Mouse (Mus musculus) midbrain, embryonic 14.5 days (tissue): ENCODE data around the gene 2410137M14Rik. TPM values are rescaled to one million over a fixed set of nuclear protein-coding genes. Genes with fewer than 3 reads are reported as not detected.

Experiments used
- ATAC-seq: fragments of 200-750 bp; cut with Nextera tagmentation; 2 replicates; pipeline ENCODE4 v1.8.0; 2017; ENCODE audit warnings: moderate number of reproducible peaks, moderate library complexity; ENCODE audit not compliant: low FRiP score, low TSS enrichment
- DNase-seq: peaks from one replicate; pipeline ENCODE4 v3.0.0-alpha.2; 2015
- H3K27ac ChIP-seq: fragments of 300-500 bp; sonication (generic); replicated peaks from 2 replicates; pipeline ENCODE4 v1.5.1; 2014; ENCODE audit warnings: mild to moderate bottlenecking, low read depth, low read length, moderate library complexity
- H3K27me3 ChIP-seq: fragments of 300-500 bp; sonication (generic); 2 replicates; pipeline ENCODE4 v1.6.1; 2014; ENCODE audit warnings: low read length, control low read depth, mixed read lengths; ENCODE audit not compliant: control insufficient read depth, insufficient read depth
- H3K36me3 ChIP-seq: fragments of 300-500 bp; sonication (generic); 2 replicates; pipeline ENCODE4 v1.6.1; 2014; ENCODE audit warnings: low read length, control low read depth; ENCODE audit not compliant: control insufficient read depth, insufficient read depth
- H3K4me1 ChIP-seq: fragments of 300-500 bp; sonication (generic); 2 replicates; pipeline ENCODE4 v1.6.1; 2014; ENCODE audit warnings: mild to moderate bottlenecking, antibody characterized with exemption, low read length, control low read depth; ENCODE audit not compliant: control insufficient read depth, insufficient read depth
- H3K4me2 ChIP-seq: fragments of 300-500 bp; sonication (generic); 2 replicates; pipeline ENCODE4 v1.6.1; 2014; ENCODE audit warnings: mild to moderate bottlenecking, low read length, moderate library complexity
- H3K4me3 ChIP-seq: fragments of 300-500 bp; sonication (generic); replicated peaks from 2 replicates; pipeline ENCODE4 v1.5.1; 2014; ENCODE audit warnings: low read depth, low read length
- H3K9ac ChIP-seq: fragments of 300-500 bp; sonication (generic); replicated peaks from 2 replicates; pipeline ENCODE4 v1.6.1; 2014; ENCODE audit warnings: mild to moderate bottlenecking, low read length, moderate library complexity
- H3K9me3 ChIP-seq: fragments of 300-500 bp; sonication (generic); 2 replicates; pipeline ENCODE4 v1.6.1; 2016; ENCODE audit warnings: low read length, control low read depth, mixed read lengths; ENCODE audit not compliant: control insufficient read depth
- WGBS: fragments of 180-500 bp; shearing (Covaris S2); extraction: QIAGEN DNeasy Blood & Tissue Kit; methylation state at CpG from one replicate; pipeline ENCODE4 v1.1.7; 2014; 5-methylcytosine and 5-hydroxymethylcytosine counted together
- polyA plus RNA-seq: library from polyadenylated mRNA; unstranded; fragments of >200 nt; fragmentation: Nextera tagmentation; extraction: Ambion mirVana; gene quantifications from 2 replicates; pipeline ENCODE4 v1.2.1, GENCODE M21; 2014

2410137M14Rik gene
- polyA plus RNA-seq, 1 experiment from 2014 or later, result 0.32 TPM

DNA sequence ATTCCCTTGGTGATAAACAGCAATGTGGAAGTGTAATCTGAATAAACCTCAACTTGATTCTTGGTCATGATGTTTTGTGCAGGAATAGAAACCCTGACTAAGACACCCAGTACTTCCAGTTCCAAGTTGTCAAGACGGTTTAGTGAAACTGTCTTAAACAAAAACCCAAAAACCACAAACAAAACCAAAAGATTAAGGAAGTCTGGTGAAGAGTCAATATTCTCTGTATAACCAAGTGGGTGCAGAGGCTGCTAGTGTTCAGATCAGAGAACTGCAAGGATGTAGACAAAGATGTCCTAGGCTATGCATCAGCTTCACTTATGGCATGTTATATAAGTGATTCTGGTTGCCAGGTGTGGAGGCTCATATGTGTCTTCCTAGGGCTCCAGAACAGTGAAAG lies 14.2 kb downstream of the 2410137M14Rik start:
- WGBS, result 88% methylated on average over 1 of the region's 1 CpGs
- no peak for ATAC-seq
- DNase-seq, result no peak
- Histone ChIP-seq H3K9me3 (no peaks in the 10 kb centered on the region), H3K36me3 (no peaks in the 10 kb centered on the region), H3K4me1 (no peaks in the 10 kb centered on the region), H3K4me3 (no peak overlapping the region), H3K9ac (no peak overlapping the region), H3K4me2 (no peak overlapping the region), H3K27ac (no peak overlapping the region), H3K27me3 (no peaks in the 10 kb centered on the region)

DNA sequence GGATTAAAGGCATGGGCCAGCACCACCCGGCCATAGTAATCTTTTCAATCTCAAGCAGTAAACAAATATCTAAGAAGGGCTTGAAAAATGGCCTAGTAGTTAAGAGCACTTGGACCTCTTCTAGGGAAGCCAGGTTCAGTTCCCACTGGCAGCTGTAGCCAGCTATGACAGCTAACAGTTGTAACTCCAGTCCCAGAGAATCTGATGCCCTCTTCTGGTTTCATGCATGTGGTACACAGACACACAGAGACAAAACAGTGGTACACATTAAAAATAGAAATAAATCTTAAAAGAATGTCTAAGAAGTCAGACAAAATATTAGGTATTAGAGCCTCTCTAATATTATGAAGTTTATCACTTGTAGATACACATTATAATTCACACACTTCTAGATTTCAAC lies 19.9 kb downstream of the 2410137M14Rik start:
- H3K9me3 ChIP-seq, result no peaks in the 10 kb centered on the region
- H3K36me3 ChIP-seq, result peaks cover 6% of the 10 kb centered on the region; the same call in 1 of the 2 replicates
- no peak overlapping the region for H3K27ac ChIP-seq
- DNase-seq, result no peak
- no peak overlapping the region for H3K4me3 ChIP-seq
- H3K27me3 ChIP-seq, result no peaks in the 10 kb centered on the region
- ATAC-seq, result no peak
- 81% methylated on average over 1 of the region's 1 CpGs for WGBS
- no peak overlapping the region for H3K9ac ChIP-seq
- H3K4me1 ChIP-seq, result peaks cover 16% of the 10 kb centered on the region
- H3K4me2 ChIP-seq, result no peak overlapping the region

DNA sequence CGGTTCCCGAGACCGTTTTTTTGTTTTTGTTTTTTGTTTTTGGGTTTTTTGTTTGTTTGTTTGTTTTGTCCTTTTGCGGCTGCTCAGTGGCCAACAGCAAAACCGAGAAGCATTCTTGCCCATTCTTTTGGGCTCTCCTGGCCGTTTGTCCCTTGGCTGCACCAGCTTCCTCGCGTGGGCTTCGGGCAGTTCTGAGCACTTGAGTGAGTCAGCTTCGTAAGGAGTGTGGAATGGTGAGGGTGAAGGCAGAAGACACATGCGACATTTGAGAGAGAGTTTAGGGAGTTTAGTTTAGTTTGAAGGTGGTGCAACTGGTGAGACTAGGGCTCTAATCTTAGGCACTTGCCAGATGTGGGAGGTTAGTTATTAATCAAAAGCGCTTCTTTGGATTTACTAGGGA lies 22.2 kb downstream of the 2410137M14Rik start:
- 11% methylated on average over 12 of the region's 12 CpGs for WGBS
- peak overlapping the region; percentile 70 for H3K27ac ChIP-seq
- peak; percentile 25; the same call in 1 of the 2 replicates for ATAC-seq

DNA sequence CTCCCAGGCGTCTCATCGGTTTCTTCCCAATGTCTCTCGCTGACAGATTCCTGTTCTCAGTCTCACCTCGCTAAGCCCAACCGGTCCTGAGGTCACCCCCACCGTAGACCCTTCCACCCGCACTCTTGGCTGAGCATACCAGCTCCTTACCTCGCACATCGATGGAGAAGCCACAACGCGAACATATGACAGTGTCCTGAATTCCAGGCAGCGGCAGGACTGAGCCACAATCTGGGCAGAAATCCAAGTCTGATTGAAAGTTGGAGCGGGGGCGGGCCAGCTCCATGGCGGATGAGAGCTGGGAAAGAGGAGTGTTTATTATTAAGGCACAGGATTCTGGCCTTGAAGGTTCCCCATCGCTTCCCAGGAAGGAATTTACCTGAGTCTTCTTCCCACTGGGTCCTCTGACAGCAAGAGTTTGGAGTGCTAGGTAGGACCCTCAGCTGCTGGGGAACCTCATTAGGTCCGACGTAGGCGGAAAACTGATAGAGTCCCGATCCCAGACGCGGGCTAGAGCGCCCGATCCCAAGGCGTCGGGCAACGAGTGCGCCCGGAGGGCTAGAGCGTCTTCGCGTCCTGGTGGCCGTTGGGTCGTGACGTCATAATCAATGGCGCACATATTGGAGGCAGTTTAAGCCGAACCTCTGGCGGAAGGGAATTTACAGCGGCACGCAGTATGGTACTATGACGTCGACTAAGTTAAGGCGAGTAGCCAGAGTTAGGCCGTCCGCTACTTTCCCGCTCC lies 22.9 kb downstream of the 2410137M14Rik start, which contains the start of the genes Znrd1 and Znrd1as:
Gene Znrd1, minus strand, starts transcription at position 561 of the 745 bp plus-strand sequence.
Gene Znrd1as, plus strand, starts transcription at position 594 of the 745 bp plus-strand sequence.
- under 1% methylated on average over 46 of the region's 46 CpGs for WGBS
- peak within 1 kb of the TSS; percentile 70 for H3K27ac ChIP-seq
- peak within 1 kb of the TSS; percentile 80 for H3K4me2 ChIP-seq

More for the DNA sequence above, 22.2 kb downstream of the 2410137M14Rik start:
- H3K4me1 ChIP-seq, result peaks cover 16% of the 10 kb centered on the region
- peak overlapping the region; percentile 74 for H3K9ac ChIP-seq
- H3K27me3 ChIP-seq, result no peaks in the 10 kb centered on the region
- H3K4me3 ChIP-seq, result peak overlapping the region; percentile 67
- DNase-seq, result no peak
- peak overlapping the region; percentile 80 for H3K4me2 ChIP-seq
- H3K9me3 ChIP-seq, result no peaks in the 10 kb centered on the region
- peaks cover 8% of the 10 kb centered on the region for H3K36me3 ChIP-seq

DNA sequence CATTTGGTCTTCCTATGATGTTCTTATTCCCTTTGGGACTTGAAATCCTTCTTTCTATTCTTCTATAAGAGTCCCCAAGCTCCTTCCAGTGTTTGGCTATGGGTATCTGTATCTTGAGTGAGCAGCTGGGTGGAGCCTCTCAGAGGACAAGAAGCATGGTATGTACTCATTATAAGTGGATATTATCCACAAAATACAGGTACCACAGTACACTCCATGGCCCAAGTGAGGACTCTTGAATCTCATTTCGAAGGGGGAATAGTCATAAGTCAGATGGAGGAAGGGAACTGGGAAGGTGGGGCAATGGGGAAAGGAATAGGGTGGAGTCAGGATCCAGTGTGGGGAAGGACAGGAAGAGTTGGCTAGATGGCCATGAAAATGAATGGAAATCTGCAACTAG lies 28.0 kb downstream of the 2410137M14Rik start:
- Histone ChIP-seq H3K4me3 (no peak overlapping the region), H3K36me3 (peaks cover 25% of the 10 kb centered on the region), H3K27me3 (no peaks in the 10 kb centered on the region), H3K4me1 (peaks cover 12% of the 10 kb centered on the region), H3K9me3 (no peaks in the 10 kb centered on the region), H3K9ac (no peak overlapping the region), H3K27ac (no peak overlapping the region), H3K4me2 (no peak overlapping the region)
- WGBS, result 97% methylated on average over 1 of the region's 1 CpGs
- ATAC-seq, result no peak
- DNase-seq, result no peak

More for the DNA sequence above, 22.9 kb downstream of the 2410137M14Rik start, which contains the start of the genes Znrd1 and Znrd1as:
- H3K9ac ChIP-seq, result peak within 1 kb of the TSS; percentile 74
- DNase-seq, result peak; percentile 100
- peak; percentile 97 for ATAC-seq
- peak within 1 kb of the TSS; percentile 67 for H3K4me3 ChIP-seq
- H3K27me3 ChIP-seq, result no peaks in the 10 kb centered on the region
- H3K9me3 ChIP-seq, result no peaks in the 10 kb centered on the region
- peaks cover 8% of the 10 kb centered on the region for H3K36me3 ChIP-seq
- H3K4me1 ChIP-seq, result peaks cover 16% of the 10 kb centered on the region

DNA sequence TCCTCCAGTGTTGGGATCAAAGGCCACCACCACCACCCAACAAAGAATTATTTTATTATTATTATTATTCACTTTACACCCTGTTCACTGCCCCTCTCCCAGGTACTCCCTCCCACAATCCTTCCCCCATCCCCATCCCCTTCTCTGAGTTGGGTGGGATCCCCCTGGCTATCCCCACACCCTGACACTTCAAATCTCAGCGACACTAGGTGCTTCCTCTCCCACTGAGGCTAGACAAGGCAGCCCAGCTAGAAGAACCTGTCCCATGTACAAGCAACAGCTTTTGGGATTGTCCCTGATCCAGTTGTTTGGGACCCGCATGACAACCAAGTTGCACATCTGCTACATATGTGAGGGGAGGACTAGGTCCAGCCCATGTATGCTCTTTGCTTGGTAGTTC lies 28.4 kb downstream of the 2410137M14Rik start:
- ATAC-seq (no peak), DNase-seq (no peak)
- Histone ChIP-seq H3K4me1 (peaks cover 10% of the 10 kb centered on the region), H3K27ac (no peak overlapping the region), H3K4me2 (no peak overlapping the region), H3K4me3 (no peak overlapping the region), H3K27me3 (no peaks in the 10 kb centered on the region), H3K9ac (no peak overlapping the region), H3K9me3 (no peaks in the 10 kb centered on the region), H3K36me3 (peaks cover 25% of the 10 kb centered on the region)
- WGBS, result 90% methylated on average over 2 of the region's 2 CpGs

DNA sequence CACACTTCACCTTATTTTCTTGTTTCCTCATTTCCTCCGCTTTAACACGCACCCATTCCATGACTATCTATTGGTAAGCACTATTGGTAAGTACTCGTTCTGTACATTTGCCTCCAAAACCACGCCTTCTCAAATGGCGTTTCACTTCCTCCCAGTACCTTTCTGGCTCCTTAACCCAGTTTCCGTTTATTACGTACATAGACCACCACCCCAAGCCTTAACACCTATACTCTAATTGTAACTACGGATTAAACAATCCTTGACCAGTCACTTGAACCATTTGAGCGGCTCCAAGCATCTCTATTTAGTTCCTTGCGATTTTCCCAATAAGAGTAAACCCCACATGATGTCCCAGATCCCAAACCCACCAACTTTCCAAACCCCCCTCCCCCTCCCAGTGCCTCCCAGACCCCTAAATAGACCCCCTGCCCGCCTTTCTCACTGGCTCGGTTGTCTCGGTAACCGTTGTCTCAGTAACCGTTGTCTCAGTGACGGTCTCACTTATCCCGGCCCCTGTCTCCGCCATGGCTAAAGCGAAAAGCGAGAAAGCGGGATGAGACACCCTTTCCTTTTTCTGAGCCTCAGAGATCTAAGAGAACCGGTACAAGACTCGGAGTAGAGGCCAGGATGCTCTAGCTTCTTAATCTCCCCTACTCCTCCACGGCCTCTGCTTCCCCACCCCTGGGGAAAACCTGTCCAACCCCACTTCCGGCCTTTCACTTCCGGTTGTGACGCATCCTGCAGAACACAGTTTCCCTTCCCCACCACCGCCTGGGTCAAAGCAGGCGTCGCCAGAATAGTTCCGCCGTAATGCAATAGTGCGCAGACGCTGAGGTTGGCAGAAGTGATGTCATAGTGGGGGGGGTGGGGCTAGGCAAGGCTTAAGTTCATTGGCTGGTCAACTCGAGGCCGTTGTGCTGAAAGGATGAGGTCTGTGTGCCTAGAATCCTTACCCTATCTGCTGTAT lies 29.8 kb downstream of the 2410137M14Rik start, which contains the start of gene Ppp1r11:
Gene Ppp1r11, minus strand, starts transcription at position 761 of the 967 bp plus-strand sequence.
- Histone ChIP-seq H3K9ac (peak within 1 kb of the TSS; percentile 58), H3K27ac (peak within 1 kb of the TSS; percentile 85), H3K27me3 (no peaks in the 10 kb centered on the region), H3K4me2 (peak within 1 kb of the TSS; percentile 74), H3K36me3 (peaks cover 20% of the 10 kb centered on the region), H3K9me3 (no peaks in the 10 kb centered on the region), H3K4me1 (peaks cover 14% of the 10 kb centered on the region), H3K4me3 (peak within 1 kb of the TSS; percentile 59)
- DNase-seq, result peak; percentile 99
- 2% methylated on average over 36 of the region's 36 CpGs for WGBS
- ATAC-seq, result peak; percentile 96

DNA sequence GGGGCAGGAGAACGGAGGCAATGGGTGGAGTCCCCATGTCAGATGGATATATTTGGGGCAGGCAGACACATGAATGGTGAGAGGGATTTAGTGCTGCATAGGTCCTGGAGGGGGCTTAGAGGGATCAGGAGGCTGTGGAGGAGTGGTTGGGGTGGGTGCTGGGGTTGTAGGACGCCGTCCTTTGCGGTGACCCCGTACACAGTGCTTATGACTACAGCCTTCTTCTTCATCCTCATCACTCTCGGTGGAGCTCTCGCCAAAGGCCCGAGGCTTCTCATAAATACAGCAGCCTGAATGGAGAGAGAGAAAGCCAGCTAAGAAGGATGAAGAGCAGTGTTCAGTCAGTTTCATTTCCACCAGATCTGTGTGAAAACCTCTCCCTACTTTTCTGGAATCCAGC lies 31.8 kb downstream of the 2410137M14Rik start:
- ATAC-seq, result no peak
- Histone ChIP-seq H3K9ac (no peak overlapping the region), H3K36me3 (peaks cover 19% of the 10 kb centered on the region), H3K4me1 (peaks cover 16% of the 10 kb centered on the region), H3K9me3 (no peaks in the 10 kb centered on the region), H3K27me3 (peaks cover 5% of the 10 kb centered on the region), H3K4me3 (no peak overlapping the region), H3K4me2 (no peak overlapping the region), H3K27ac (no peak overlapping the region)
- no peak for DNase-seq
- WGBS, result 96% methylated on average over 8 of the region's 8 CpGs
